Mouse (Mus musculus) urinary bladder, adult 18-20 months (tissue): Measurements from ENCODE around the gene Cdc42ep2.
A peak's percentile ranks its signal among the peaks of the same experiment; 100 is the strongest.

Experiments
- DNase-seq, 2 experiments: peaks; one replicate each; pipeline ENCODE4 v3.0.0; 2022; ENCODE audit warnings: low spot score in 2 of 2, mixed read lengths in 2 of 2

Gene Cdc42ep2

GRCm38 (mm10) chr19:5940656-5941055 is 16.0 kb upstream of the Cdc42ep2 start:
- DNase-seq: no peak

- DNase-seq: peak; percentile 53 to 76
These were observed 15.6 kb upstream of the Cdc42ep2 start for GRCm38 (mm10) chr19:5940173-5940572.

- no peak for DNase-seq
These were observed 15.1 kb upstream of the Cdc42ep2 start for GRCm38 (mm10) chr19:5939715-5940114.

GRCm38 (mm10) chr19:5938516-5938915 is 13.9 kb upstream of the Cdc42ep2 start:
- no peak for DNase-seq

- no peak for DNase-seq
These were observed 13.3 kb upstream of the Cdc42ep2 start for GRCm38 (mm10) chr19:5937836-5938406.

GRCm38 (mm10) chr19:5937095-5937835 is 12.6 kb upstream of the Cdc42ep2 start:
- no peak for DNase-seq

- no peak for DNase-seq
These were observed 11.1 kb upstream of the Cdc42ep2 start for GRCm38 (mm10) chr19:5935691-5936090.

- peak in 1 of 2 experiments; percentile 52 for DNase-seq
These were observed 10.7 kb upstream of the Cdc42ep2 start for GRCm38 (mm10) chr19:5935266-5935665.

- no peak for DNase-seq
These were observed 5.3 kb upstream of the Cdc42ep2 start for GRCm38 (mm10) chr19:5929634-5930596.

- DNase-seq: no peak
These were observed 3.9 kb upstream of the Cdc42ep2 start for GRCm38 (mm10) chr19:5928546-5928945.

- no peak for DNase-seq
These were observed 3.5 kb upstream of the Cdc42ep2 start for GRCm38 (mm10) chr19:5928104-5928503.

- DNase-seq: no peak
These were observed 2.9 kb upstream of the Cdc42ep2 start for GRCm38 (mm10) chr19:5927532-5927931.

GRCm38 (mm10) chr19:5927026-5927425 is 2.4 kb upstream of the Cdc42ep2 start:
- no peak for DNase-seq

GRCm38 (mm10) chr19:5925311-5925855 is 767 bp upstream of the Cdc42ep2 start:
- no peak for DNase-seq

- peak; percentile 75 to 84 for DNase-seq
These were observed 465 bp downstream of the Cdc42ep2 start for GRCm38 (mm10) chr19:5923990-5924712.

- no peak for DNase-seq
These were observed 1.7 kb downstream of the Cdc42ep2 start for GRCm38 (mm10) chr19:5922963-5923362.

GRCm38 (mm10) chr19:5922119-5922942 is 2.3 kb downstream of the Cdc42ep2 start:
- DNase-seq: peak in 1 of 2 experiments; percentile 42

GRCm38 (mm10) chr19:5921715-5922114 is 2.9 kb downstream of the Cdc42ep2 start:
- no peak for DNase-seq

GRCm38 (mm10) chr19:5913007-5913719 is 11.5 kb downstream of the Cdc42ep2 start, which contains the start of gene Dpf2:
Gene Dpf2, minus strand, starts transcription at chr19:5913010.
- DNase-seq: no peak
